Mouse (Mus musculus): ENCODE measurements around the gene D5Ertd579e. TPM values are rescaled to one million over a fixed set of nuclear protein-coding genes. Genes with fewer than 3 reads are reported as not detected.

D5Ertd579e gene
- total and polyA plus RNA-seq, 3 experiments = 13.7 to 29.4 (median 22.9) TPM

GRCm38 (mm10) chr5:36602028-36602427, 93.8 kb downstream of the D5Ertd579e start:
- Histone ChIP-seq H3K9me3 (replicated peaks; ENCODE audit: low read length) (no peaks in the 10 kb centered on the region), H3K4me3 (replicated peaks in 1 of 3; ENCODE audit: low read depth in 2 of 3, low read length in 2 of 3, poor library complexity in 1 of 3) (no peak overlapping the region), H3K4me1 (ENCODE audit: control insufficient read depth in 1 of 2, insufficient read depth in 2 of 2) (no peaks in the 10 kb centered on the region), H3K4me2 (ENCODE audit: insufficient read depth, low read depth, poor library complexity, severe bottlenecking) (no peak overlapping the region), H3K79me2 (replicated peaks; ENCODE audit: control insufficient read depth, extremely low read depth, insufficient read depth, poor library complexity, severe bottlenecking) (no peaks in the 10 kb centered on the region), H3K27me3 (replicated peaks) (no peaks in the 10 kb centered on the region), H3K9ac (ENCODE audit: insufficient read depth, low read depth) (no peak overlapping the region), H3K27ac (ENCODE audit: insufficient read depth, low read depth) (no peak overlapping the region), H3K36me3 (replicated peaks in 1 of 2; ENCODE audit: control insufficient read depth in 1 of 2, insufficient read depth in 1 of 2, low read length in 1 of 2) (peaks cover 57 to 87% of the 10 kb centered on the region in 2 experiments)
- no peak for DNase-seq (ENCODE audit: extremely low read depth)
- in situ Hi-C loops (cut with MboI; ENCODE audit: low pct_ligation_motif_present, low pct_unique_long_range_greater_than_20kb, low sequenced_read_pairs) (loop anchor here (5.0 kb wide), 1 partner anchor 140 kb away; no protein-coding TSS in a partner anchor), dilution Hi-C loops (cut with MboI; ENCODE audit: extremely low pct_ligation_motif_present, extremely low pct_unique_long_range_greater_than_20kb, low sequenced_read_pairs) (no loop called here)
- TF ChIP-seq SIN3A (IDR thresholded peaks at IDR 0.05; ENCODE audit: low read length) (no peak), IRF4 (IDR thresholded peaks at IDR 0.05; ENCODE audit: low read depth, low read length) (no peak)

DNA sequence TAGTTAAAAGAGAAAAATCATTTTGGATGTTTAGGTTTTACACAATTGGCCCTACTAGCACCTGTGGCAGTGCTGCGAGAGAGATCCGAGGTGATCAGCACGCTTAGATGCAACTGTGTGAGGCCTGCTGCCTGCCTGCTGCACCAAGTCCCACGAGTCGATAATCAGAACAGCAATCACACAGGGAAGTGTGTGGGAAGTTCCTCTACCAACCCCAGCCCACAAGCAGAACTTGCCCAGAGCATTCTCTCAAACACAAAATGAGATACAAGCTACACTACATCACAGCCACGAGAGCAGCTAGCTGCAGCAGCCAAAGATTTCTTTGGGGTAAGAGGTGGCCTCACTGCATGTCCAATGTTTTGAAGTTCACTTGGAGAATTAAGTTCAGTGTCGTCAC, 94.3 kb downstream of the D5Ertd579e start:
- in situ Hi-C loops (cut with MboI; ENCODE audit: low pct_ligation_motif_present, low pct_unique_long_range_greater_than_20kb, low sequenced_read_pairs) (loop anchor here (5.0 kb wide), 1 partner anchor 141 kb away; no protein-coding TSS in a partner anchor), dilution Hi-C loops (cut with MboI; ENCODE audit: extremely low pct_ligation_motif_present, extremely low pct_unique_long_range_greater_than_20kb, low sequenced_read_pairs) (no loop called here)
- DNase-seq (ENCODE audit: extremely low read depth) = no peak
- H3K4me2 ChIP-seq (ENCODE audit: insufficient read depth, low read depth, poor library complexity, severe bottlenecking) = no peak overlapping the region
- no peaks in the 10 kb centered on the region for H3K79me2 ChIP-seq (replicated peaks; ENCODE audit: control insufficient read depth, extremely low read depth, insufficient read depth, poor library complexity, severe bottlenecking)
- H3K4me3 ChIP-seq (replicated peaks in 1 of 3; ENCODE audit: low read depth in 2 of 3, low read length in 2 of 3, poor library complexity in 1 of 3) = no peak overlapping the region
- no peak overlapping the region for H3K27ac ChIP-seq (ENCODE audit: insufficient read depth, low read depth)
- TF ChIP-seq MYC (IDR thresholded peaks at IDR 0.05; ENCODE audit: low read depth, low read length) = no peak
- TF ChIP-seq USF2 (conservative IDR thresholded peaks at IDR 0.05; ENCODE audit: low read depth, low read length) = no peak
- no peak for TF ChIP-seq ZNF384 (IDR thresholded peaks at IDR 0.05; ENCODE audit: low read depth, low read length)
- no peak for TF ChIP-seq JUND (conservative IDR thresholded peaks at IDR 0.05; ENCODE audit: low read depth, low read length)
- TF ChIP-seq CTCF (conservative IDR thresholded peaks at IDR 0.05 in 1 of 2, IDR thresholded peaks at IDR 0.05 in 1 of 2; ENCODE audit: low read depth in 2 of 2, low read length in 2 of 2) = no peak
- TF ChIP-seq UBTF (IDR thresholded peaks at IDR 0.05; ENCODE audit: low read depth, low read length) = no peak
- no peak for TF ChIP-seq MEF2A (IDR thresholded peaks at IDR 0.05; ENCODE audit: borderline replicate concordance, low read depth, low read length)
- H3K36me3 ChIP-seq (replicated peaks in 1 of 2; ENCODE audit: control insufficient read depth in 1 of 2, insufficient read depth in 1 of 2, low read length in 1 of 2) = peaks cover 51 to 81% of the 10 kb centered on the region in 2 experiments
- H3K27me3 ChIP-seq (replicated peaks) = no peaks in the 10 kb centered on the region
- no peaks in the 10 kb centered on the region for H3K9me3 ChIP-seq (replicated peaks; ENCODE audit: low read length)
- H3K4me1 ChIP-seq (ENCODE audit: control insufficient read depth in 1 of 2, insufficient read depth in 2 of 2) = no peaks in the 10 kb centered on the region
- no peak overlapping the region for H3K9ac ChIP-seq (ENCODE audit: insufficient read depth, low read depth)

GRCm38 (mm10) chr5:36598883-36599282, 96.9 kb downstream of the D5Ertd579e start:
- Histone ChIP-seq H3K36me3 (replicated peaks in 1 of 2; ENCODE audit: control insufficient read depth in 1 of 2, insufficient read depth in 1 of 2, low read length in 1 of 2) (peaks cover 29 to 55% of the 10 kb centered on the region in 2 experiments), H3K4me2 (ENCODE audit: insufficient read depth, low read depth, poor library complexity, severe bottlenecking) (no peak overlapping the region), H3K4me1 (ENCODE audit: control insufficient read depth in 1 of 2, insufficient read depth in 2 of 2) (peaks cover 0 to 17% of the 10 kb centered on the region in 2 experiments; a peak in 2 of 4 replicates)

More at GRCm38 (mm10) chr5:36598883-36599282, 96.9 kb downstream of the D5Ertd579e start:
- dilution Hi-C loops (cut with MboI; ENCODE audit: extremely low pct_ligation_motif_present, extremely low pct_unique_long_range_greater_than_20kb, low sequenced_read_pairs) = no loop called here
- TF ChIP-seq CTCF (conservative IDR thresholded peaks at IDR 0.05 in 1 of 2, IDR thresholded peaks at IDR 0.05 in 1 of 2; ENCODE audit: low read depth in 2 of 2, low read length in 2 of 2) (no peak), MAX (IDR thresholded peaks at IDR 0.05; ENCODE audit: low read length) (no peak), RAD21 (IDR thresholded peaks at IDR 0.05; ENCODE audit: low read depth, low read length) (no peak), MXI1 (IDR thresholded peaks at IDR 0.05; ENCODE audit: low read depth, low read length) (no peak), HCFC1 (IDR thresholded peaks at IDR 0.05; ENCODE audit: low read depth, low read length) (no peak), PAX5 (IDR thresholded peaks at IDR 0.05; ENCODE audit: low read length) (no peak), MAFK (IDR thresholded peaks at IDR 0.05; ENCODE audit: insufficient replicate concordance, low read length) (no peak), E2F4 (IDR thresholded peaks at IDR 0.05; ENCODE audit: insufficient replicate concordance, low read depth, low read length) (no peak), USF1 (IDR thresholded peaks at IDR 0.05; ENCODE audit: low read depth, low read length) (no peak)
- no peaks in the 10 kb centered on the region for H3K27me3 ChIP-seq (replicated peaks)
- in situ Hi-C loops (cut with MboI; ENCODE audit: low pct_ligation_motif_present, low pct_unique_long_range_greater_than_20kb, low sequenced_read_pairs) = no loop called here
- H3K27ac ChIP-seq (ENCODE audit: insufficient read depth, low read depth) = no peak overlapping the region
- no peak overlapping the region for H3K9ac ChIP-seq (ENCODE audit: insufficient read depth, low read depth)
- H3K79me2 ChIP-seq (replicated peaks; ENCODE audit: control insufficient read depth, extremely low read depth, insufficient read depth, poor library complexity, severe bottlenecking) = no peaks in the 10 kb centered on the region
- no peak for DNase-seq (ENCODE audit: extremely low read depth)
- H3K4me3 ChIP-seq (replicated peaks in 1 of 3; ENCODE audit: low read depth in 2 of 3, low read length in 2 of 3, poor library complexity in 1 of 3) = no peak overlapping the region
- no peaks in the 10 kb centered on the region for H3K9me3 ChIP-seq (replicated peaks; ENCODE audit: low read length)

Data from CH12.LX (cell line).